Mouse (Mus musculus) heart, embryonic 11.5 days (tissue): ENCODE results near the gene Olfr284. TPM values are rescaled to one million over a fixed set of nuclear protein-coding genes. Genes with fewer than 3 reads are reported as not detected.

Experiments used
- ATAC-seq: fragments of 200-750 bp; cut with Nextera tagmentation; replicated peaks from 2 replicates; pipeline ENCODE4 v1.8.0; 2017; ENCODE audit warnings: moderate library complexity; ENCODE audit not compliant: insufficient number of reproducible peaks, low FRiP score, low TSS enrichment
- H3K27ac ChIP-seq: fragments of 300-500 bp; sonication (generic); 2 replicates; pipeline ENCODE4 v1.5.1; 2014; ENCODE audit warnings: mild to moderate bottlenecking, low read depth, low read length
- H3K27me3 ChIP-seq: fragments of 300-500 bp; sonication (generic); 2 replicates; pipeline ENCODE4 v1.6.1; 2014; ENCODE audit warnings: mild to moderate bottlenecking, low read length, mixed read lengths; ENCODE audit not compliant: control insufficient read depth, insufficient read depth
- H3K36me3 ChIP-seq: fragments of 300-500 bp; sonication (generic); 2 replicates; pipeline ENCODE4 v1.6.1; 2014; ENCODE audit warnings: mild to moderate bottlenecking, low read length, moderate library complexity, mixed read lengths; ENCODE audit not compliant: control insufficient read depth, insufficient read depth
- H3K4me1 ChIP-seq: fragments of 300-500 bp; sonication (generic); 2 replicates; pipeline ENCODE4 v1.6.1; 2014; ENCODE audit warnings: low read length; ENCODE audit not compliant: control insufficient read depth, insufficient read depth
- H3K4me2 ChIP-seq: fragments of 300-500 bp; sonication (generic); 2 replicates; pipeline ENCODE4 v1.6.1; 2014; ENCODE audit warnings: mild to moderate bottlenecking, moderate library complexity
- H3K4me3 ChIP-seq: fragments of 300-500 bp; sonication (generic); 2 replicates; pipeline ENCODE4 v1.5.1; 2014; ENCODE audit warnings: low read depth, low read length
- H3K9ac ChIP-seq: fragments of 300-500 bp; sonication (generic); 2 replicates; pipeline ENCODE4 v1.6.1; 2014; ENCODE audit warnings: mild to moderate bottlenecking, low read depth, low read length, moderate library complexity
- H3K9me3 ChIP-seq: fragments of 300-500 bp; sonication (generic); replicated peaks from 2 replicates; pipeline ENCODE4 v1.6.1; 2016; ENCODE audit warnings: low read length; ENCODE audit not compliant: control insufficient read depth
- WGBS: fragments of 180-500 bp; shearing (Covaris S2); extraction: QIAGEN DNeasy Blood & Tissue Kit; methylation state at CpG from one replicate; pipeline ENCODE4 v1.1.7; 2014; ENCODE audit not compliant: insufficient replicate concordance; 5-methylcytosine and 5-hydroxymethylcytosine counted together
- polyA plus RNA-seq: library from polyadenylated mRNA; unstranded; fragments of >200 nt; fragmentation: Nextera tagmentation; extraction: Ambion mirVana; gene quantifications from 2 replicates; pipeline ENCODE4 v1.2.1, GENCODE M21; 2014

Olfr284 gene
- not detected in 2 replicates for polyA plus RNA-seq

- no peaks in the 10 kb centered on the region for H3K36me3 ChIP-seq
- no peaks in the 10 kb centered on the region for H3K9me3 ChIP-seq
- H3K4me3 ChIP-seq: no peak within 1 kb of the TSS
- H3K27me3 ChIP-seq: no peaks in the 10 kb centered on the region
- H3K9ac ChIP-seq: no peak within 1 kb of the TSS
- H3K4me2 ChIP-seq: no peak within 1 kb of the TSS
- WGBS: 83% methylated on average over 8 of the region's 8 CpGs
- no peak for ATAC-seq
- H3K4me1 ChIP-seq: no peaks in the 10 kb centered on the region
- H3K27ac ChIP-seq: no peak within 1 kb of the TSS
Observed at GRCm38 (mm10) chr15:98340887-98341286, at the start of gene Olfr284. Gene Olfr284, minus strand, starts transcription at chr15:98340987.

GRCm38 (mm10) chr15:98389796-98390195 lies 49.0 kb upstream of the Olfr284 start:
- no peak overlapping the region for H3K27ac ChIP-seq
- no peaks in the 10 kb centered on the region for H3K36me3 ChIP-seq
- no peaks in the 10 kb centered on the region for H3K9me3 ChIP-seq
- no peaks in the 10 kb centered on the region for H3K4me1 ChIP-seq
- no peak overlapping the region for H3K4me3 ChIP-seq
- WGBS: 26% methylated on average over 7 of the region's 7 CpGs
- no peak for ATAC-seq
- H3K4me2 ChIP-seq: no peak overlapping the region
- H3K27me3 ChIP-seq: no peaks in the 10 kb centered on the region
- no peak overlapping the region for H3K9ac ChIP-seq

GRCm38 (mm10) chr15:98387621-98388020 lies 46.8 kb upstream of the Olfr284 start:
- H3K4me2 ChIP-seq: no peak overlapping the region
- no peak for ATAC-seq
- H3K27ac ChIP-seq: no peak overlapping the region
- no peak overlapping the region for H3K9ac ChIP-seq
- H3K4me3 ChIP-seq: no peak overlapping the region
- no peaks in the 10 kb centered on the region for H3K36me3 ChIP-seq
- H3K4me1 ChIP-seq: no peaks in the 10 kb centered on the region
- H3K9me3 ChIP-seq: no peaks in the 10 kb centered on the region
- WGBS: 64% methylated on average over 2 of the region's 2 CpGs
- H3K27me3 ChIP-seq: no peaks in the 10 kb centered on the region

- no peaks in the 10 kb centered on the region for H3K4me1 ChIP-seq
- no peak for ATAC-seq
- H3K4me2 ChIP-seq: no peak within 1 kb of the TSS
- H3K9ac ChIP-seq: no peak within 1 kb of the TSS
- WGBS: 78% methylated on average over 6 of the region's 6 CpGs
- H3K27me3 ChIP-seq: no peaks in the 10 kb centered on the region
- H3K36me3 ChIP-seq: no peaks in the 10 kb centered on the region
- no peak within 1 kb of the TSS for H3K4me3 ChIP-seq
- no peaks in the 10 kb centered on the region for H3K9me3 ChIP-seq
- no peak within 1 kb of the TSS for H3K27ac ChIP-seq
Observed at GRCm38 (mm10) chr15:98380846-98381245, 40.1 kb upstream of the Olfr284 start, which contains the start of gene Olfr283. Gene Olfr283, minus strand, starts transcription at chr15:98380946.

GRCm38 (mm10) chr15:98378209-98378608 lies 37.4 kb upstream of the Olfr284 start:
- Histone ChIP-seq H3K9ac (no peak overlapping the region), H3K27ac (no peak overlapping the region), H3K4me2 (no peak overlapping the region), H3K27me3 (no peaks in the 10 kb centered on the region), H3K9me3 (no peaks in the 10 kb centered on the region), H3K36me3 (no peaks in the 10 kb centered on the region), H3K4me3 (no peak overlapping the region), H3K4me1 (no peaks in the 10 kb centered on the region)
- no peak for ATAC-seq
- 87% methylated on average over 13 of the region's 13 CpGs for whole genome bisulfite sequencing

- Histone ChIP-seq H3K4me3 (no peak within 1 kb of the TSS), H3K4me2 (no peak within 1 kb of the TSS), H3K36me3 (no peaks in the 10 kb centered on the region), H3K4me1 (no peaks in the 10 kb centered on the region), H3K9ac (no peak within 1 kb of the TSS), H3K27ac (no peak within 1 kb of the TSS), H3K27me3 (no peaks in the 10 kb centered on the region), H3K9me3 (no peaks in the 10 kb centered on the region)
- WGBS: 85% methylated on average over 5 of the region's 5 CpGs
- ATAC-seq: no peak
Observed at GRCm38 (mm10) chr15:98317177-98317724, 23.5 kb downstream of the Olfr284 start, which contains the start of gene Olfr285. Gene Olfr285, minus strand, starts transcription at chr15:98317353.

- 48% methylated on average over 6 of the region's 6 CpGs for WGBS
- Histone ChIP-seq H3K27me3 (no peaks in the 10 kb centered on the region), H3K4me1 (no peaks in the 10 kb centered on the region), H3K27ac (no peak overlapping the region), H3K9me3 (no peaks in the 10 kb centered on the region), H3K9ac (no peak overlapping the region), H3K4me3 (no peak overlapping the region), H3K36me3 (no peaks in the 10 kb centered on the region), H3K4me2 (no peak overlapping the region)
- no peak for ATAC-seq
Observed at GRCm38 (mm10) chr15:98315703-98316102, 25.1 kb downstream of the Olfr284 start.

GRCm38 (mm10) chr15:98295628-98296551 lies 44.9 kb downstream of the Olfr284 start, which contains the start of gene Zfp641:
Gene Zfp641, minus strand, starts transcription at chr15:98296161.
- Histone ChIP-seq H3K4me3 (peak within 1 kb of the TSS; percentile 67), H3K4me1 (no peaks in the 10 kb centered on the region), H3K9ac (peak within 1 kb of the TSS; percentile 80), H3K36me3 (no peaks in the 10 kb centered on the region), H3K27me3 (peaks cover 13% of the 10 kb centered on the region; the same call in 1 of the 2 replicates), H3K4me2 (peak within 1 kb of the TSS; percentile 92), H3K9me3 (no peaks in the 10 kb centered on the region), H3K27ac (no peak within 1 kb of the TSS)
- 0 out of 2 replicates have a peak, but pooled peaks have one; percentile 10 for ATAC-seq
- 3% methylated on average over 52 of the region's 60 CpGs for WGBS
